In the genomic region with DNA sequence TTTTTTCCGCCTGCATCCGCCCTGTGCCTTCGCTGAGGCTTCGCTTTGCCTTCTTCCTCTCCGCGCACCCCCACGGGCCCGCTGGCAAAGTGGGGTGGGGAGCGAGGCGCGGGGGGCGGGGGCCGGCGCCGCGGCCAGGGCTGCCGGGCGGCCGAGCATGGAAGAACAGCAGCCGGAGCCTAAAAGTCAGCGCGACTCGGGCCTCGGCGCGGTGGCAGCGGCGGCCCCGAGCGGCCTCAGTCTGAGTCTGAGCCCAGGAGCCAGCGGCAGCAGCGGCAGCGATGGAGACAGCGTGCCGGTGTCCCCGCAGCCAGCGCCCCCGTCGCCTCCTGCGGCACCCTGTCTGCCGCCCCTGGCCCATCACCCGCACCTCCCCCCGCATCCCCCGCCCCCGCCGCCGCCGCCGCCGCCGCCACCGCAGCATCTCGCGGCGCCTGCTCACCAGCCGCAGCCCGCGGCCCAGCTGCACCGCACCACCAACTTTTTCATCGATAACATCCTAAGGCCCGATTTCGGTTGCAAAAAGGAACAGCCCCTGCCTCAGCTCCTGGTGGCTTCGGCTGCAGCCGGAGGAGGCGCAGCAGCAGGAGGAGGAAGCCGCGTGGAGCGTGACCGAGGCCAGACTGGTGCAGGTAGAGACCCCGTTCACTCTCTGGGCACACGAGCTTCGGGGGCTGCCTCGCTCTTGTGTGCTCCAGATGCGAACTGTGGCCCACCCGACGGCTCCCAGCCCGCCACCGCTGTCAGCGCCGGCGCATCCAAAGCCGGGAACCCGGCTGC, we compare ENCODE assay signal across 8 mouse cellular contexts. TPM values are rescaled to one million over a fixed set of nuclear protein-coding genes. Genes with fewer than 3 reads are reported as not detected.
DNase-seq lines count a peak whose midpoint lies in the region; ATAC-seq lines count a peak whose summit lies in the region.

No protein-coding gene starts in this region.

- no peaks in the 10 kb centered on the region for H3K36me3 ChIP-seq in hindbrain, embryonic 10.5 days
- H3K36me3 ChIP-seq in liver, embryonic 15.5 days (replicated peaks), result no peaks in the 10 kb centered on the region

- peak overlapping the region; percentile 56 for H3K4me2 ChIP-seq in liver, embryonic 15.5 days

- DNase-seq in adrenal gland, adult 2 months, result peak; percentile 56
- DNase-seq in adrenal gland, adult 8-10 months, result no peak
- DNase-seq in right cerebral cortex, postnatal 25 days, result peak; percentile 50
- no peak for DNase-seq in right cerebral cortex, postnatal 10 days (ENCODE audit: low spot score in 2 of 2)
- DNase-seq in hindbrain, embryonic 10.5 days (ENCODE audit: low spot score), result peak; percentile 69
- no peak for DNase-seq in urinary bladder, postnatal 10 days (ENCODE audit: low spot score)

- no peak overlapping the region for H3K9ac ChIP-seq in liver, embryonic 15.5 days

- H3K9me3 ChIP-seq in hindbrain, embryonic 10.5 days, result no peaks in the 10 kb centered on the region
- H3K9me3 ChIP-seq in liver, embryonic 15.5 days (replicated peaks), result no peaks in the 10 kb centered on the region

- peak overlapping the region; percentile 66 for H3K4me3 ChIP-seq in hindbrain, embryonic 10.5 days
- peak overlapping the region; percentile 38 for H3K4me3 ChIP-seq in liver, embryonic 15.5 days (replicated peaks)

- H3K27ac ChIP-seq in hindbrain, embryonic 10.5 days, result peak overlapping the region; percentile 90
- H3K27ac ChIP-seq in liver, embryonic 15.5 days (replicated peaks), result no peak overlapping the region

- under 1% methylated on average over 82 of the region's 83 CpGs for WGBS in hindbrain, embryonic 10.5 days
- WGBS in liver, embryonic 15.5 days (ENCODE audit: insufficient replicate concordance), result under 1% methylated on average over 82 of the region's 83 CpGs

- no peak for ATAC-seq in liver, embryonic 15.5 days (ENCODE audit: insufficient read depth)
- no peak for ATAC-seq in erythroid progenitor cell, adult 5-6 weeks (replicated peaks; ENCODE audit: low FRiP score, poor library complexity, severe bottlenecking)

- peaks cover 98% of the 10 kb centered on the region for H3K27me3 ChIP-seq in hindbrain, embryonic 10.5 days (ENCODE audit: insufficient read depth, poor library complexity, severe bottlenecking)
- H3K27me3 ChIP-seq in liver, embryonic 15.5 days, result peaks cover 100% of the 10 kb centered on the region

- peaks cover 38% of the 10 kb centered on the region for H3K4me1 ChIP-seq in hindbrain, embryonic 10.5 days (replicated peaks)
- H3K4me1 ChIP-seq in liver, embryonic 15.5 days (replicated peaks), result peaks cover 13% of the 10 kb centered on the region

RNA-seq across cellular contexts. Expression of gene En1, which starts 0.8 kb away (rescaled TPM):
- not detected for total RNA-seq in adrenal gland, adult 2 months (2021)
- polyA plus RNA-seq in adrenal gland, adult 2 months (2012; rRNA removed), result 0.03 and 0.27 TPM in 2 replicates
- not detected for total RNA-seq in adrenal gland, adult 8-10 months (2022)
- 3.5 and 3.8 TPM in 2 replicates for polyA plus RNA-seq in hindbrain, embryonic 10.5 days (2016; fragmentation: Nextera tagmentation; extraction: Ambion mirVana)
- not detected in 2 replicates for polyA plus RNA-seq in liver, embryonic 15.5 days (2015; fragmentation: Nextera tagmentation; extraction: Ambion mirVana)
- not detected in 2 replicates for total RNA-seq in erythroid progenitor cell, adult 5-6 weeks (2015; ENCODE audit: low replicate concordance)
- total RNA-seq in erythroid progenitor cell, adult 5-6 weeks (2017; ENCODE audit: low replicate concordance), result not detected in 2 replicates

Comparison
In these comparisons a context has a peak if more than half of its experiments do, and no peak if none do; other contexts are left out.
1. DNase-seq: peak in adrenal gland, adult 2 months (single experiment), right cerebral cortex, postnatal 25 days (single experiment) and hindbrain, embryonic 10.5 days (single experiment); none in adrenal gland, adult 8-10 months (single experiment), right cerebral cortex, postnatal 10 days (0 of 2) and urinary bladder, postnatal 10 days (single experiment).